In the genomic region with DNA sequence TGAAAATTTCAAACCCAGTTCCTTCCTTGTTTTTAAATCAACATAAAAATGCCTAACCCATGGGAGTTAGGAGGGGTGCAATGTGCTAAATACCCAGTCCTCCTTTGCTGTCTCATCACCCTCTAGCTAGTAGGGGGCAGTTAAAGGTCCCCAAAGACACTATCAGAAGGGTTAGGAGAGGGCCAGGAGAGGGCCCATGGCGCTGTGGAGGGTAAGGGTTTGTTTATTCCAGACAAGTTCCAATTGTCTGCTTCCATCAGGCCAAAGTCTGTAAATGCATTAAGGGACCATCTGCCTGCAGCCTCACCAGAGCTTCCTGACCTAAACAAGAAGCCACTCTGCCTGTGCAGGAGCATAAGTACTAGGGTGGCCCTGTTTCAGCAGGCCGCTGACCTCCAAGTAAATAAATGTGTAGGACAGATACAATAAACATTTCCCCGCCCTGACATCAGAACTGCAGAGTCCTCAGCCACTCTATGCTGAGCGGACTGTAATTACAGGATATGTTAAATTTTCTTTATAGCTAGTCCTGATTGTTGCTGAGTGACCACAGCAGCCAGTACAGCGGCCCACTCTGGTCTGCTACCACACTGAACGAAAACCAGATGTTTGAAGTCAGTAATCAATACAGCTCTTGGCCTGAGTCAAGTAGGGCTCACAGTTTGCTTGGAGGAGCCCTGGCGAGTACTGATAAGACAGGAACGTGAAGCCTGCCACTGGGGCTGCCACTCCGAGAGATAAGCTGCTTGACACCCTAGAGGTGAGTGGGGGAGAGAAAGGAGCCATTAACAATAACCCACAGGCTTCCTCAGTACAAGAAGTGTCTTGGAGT, we compare ENCODE assay signal across 14 mouse cellular contexts.
DNase-seq lines count a peak whose midpoint lies in the region; ATAC-seq and TF ChIP-seq lines count a peak whose summit lies in the region.
"Had no signal": no experiment of that assay in that cellular context is flagged by ENCODE, and none has a peak within 500 bp of the region (broad histone marks: within the 10 kb centered on the region; RNA-seq: fewer than 3 reads in every experiment).

No protein-coding gene starts in this region.

- peak; percentile 94 to 95 for TF ChIP-seq EP300 in MEL (IDR thresholded peaks at IDR 0.05; ENCODE audit: low read depth in 1 of 2, low read length in 2 of 2)
- TF ChIP-seq EP300 in liver, embryonic 14.5 days (IDR thresholded peaks at IDR 0.05; ENCODE audit: low read depth) = peak; percentile 99

- no peaks in the 10 kb centered on the region for H3K36me3 ChIP-seq in heart, embryonic 13.5 days
- H3K36me3 ChIP-seq in MEL (ENCODE audit: control insufficient read depth in 1 of 2, insufficient read depth in 2 of 2, low read length in 2 of 2) = peaks cover 0 to 14% of the 10 kb centered on the region in 2 experiments; a peak in 2 of 4 replicates
- no peaks in the 10 kb centered on the region for H3K36me3 ChIP-seq in embryonic facial prominence, embryonic 11.5 days (replicated peaks; ENCODE audit: control insufficient read depth, insufficient read depth, low read depth, low read length)
- H3K36me3 ChIP-seq in liver, embryonic 14.5 days (replicated peaks; ENCODE audit: control insufficient read depth, insufficient read depth, low read depth) = no peaks in the 10 kb centered on the region
- H3K36me3 ChIP-seq: hindbrain, embryonic 15.5 days had no signal

- ATAC-seq in heart, embryonic 13.5 days (ENCODE audit: extremely low read depth, insufficient number of reproducible peaks, low FRiP score, low TSS enrichment) = peak; percentile 78
- ATAC-seq in embryonic facial prominence, embryonic 11.5 days (replicated peaks; ENCODE audit: insufficient number of reproducible peaks, low FRiP score, low TSS enrichment, low read depth) = peak; percentile 34; the same call in 1 of the 2 replicates
- ATAC-seq in liver, embryonic 14.5 days (ENCODE audit: insufficient read depth) = peak; percentile 95
- ATAC-seq: CD4-positive, CD25-positive, alpha-beta regulatory T cell, adult 4 months had no signal

- H3K9me3 ChIP-seq in heart, embryonic 13.5 days = peaks cover 10% of the 10 kb centered on the region; the same call in 1 of the 2 replicates
- no peaks in the 10 kb centered on the region for H3K9me3 ChIP-seq in MEL (replicated peaks; ENCODE audit: insufficient read depth, low read length)
- H3K9me3 ChIP-seq in embryonic facial prominence, embryonic 11.5 days (replicated peaks; ENCODE audit: control insufficient read depth, low read length) = no peaks in the 10 kb centered on the region
- H3K9me3 ChIP-seq in liver, embryonic 14.5 days (ENCODE audit: control insufficient read depth, low read length) = peaks cover 4% of the 10 kb centered on the region
- H3K9me3 ChIP-seq: hindbrain, embryonic 15.5 days had no signal

- H3K27me3 ChIP-seq in heart, embryonic 13.5 days (replicated peaks) = no peaks in the 10 kb centered on the region
- no peaks in the 10 kb centered on the region for H3K27me3 ChIP-seq in MEL (ENCODE audit: control insufficient read depth in 1 of 2, insufficient read depth in 2 of 2, low read length in 2 of 2)
- H3K27me3 ChIP-seq in embryonic facial prominence, embryonic 11.5 days (ENCODE audit: control insufficient read depth, insufficient read depth, low read length) = no peaks in the 10 kb centered on the region
- no peaks in the 10 kb centered on the region for H3K27me3 ChIP-seq in liver, embryonic 14.5 days (ENCODE audit: control insufficient read depth, insufficient read depth, low read length)
- H3K27me3 ChIP-seq: hindbrain, embryonic 15.5 days had no signal

- TF ChIP-seq RAD21 in MEL (IDR thresholded peaks at IDR 0.05; ENCODE audit: low read depth, low read length) = no peak

- no peak for DNase-seq in heart, adult 8-10 months (ENCODE audit: low spot score)
- DNase-seq in MEL (ENCODE audit: low read depth, low spot score) = peak; percentile 88
- DNase-seq in embryonic facial prominence, embryonic 11.5 days (ENCODE audit: low spot score) = peak; percentile 57
- peak; percentile 91 to 94 (median 94) for DNase-seq in liver, embryonic 14.5 days (ENCODE audit: low read depth in 3 of 3, low spot score in 3 of 3)
- DNase-seq in cerebellum, postnatal 36 days = no peak
- DNase-seq in layer of hippocampus, postnatal 14 days (ENCODE audit: low spot score in 2 of 2) = no peak
- no peak for DNase-seq in thymus, adult 18-20 months
- DNase-seq: cerebellum, adult 2 months; gastrocnemius, adult 2 months; layer of hippocampus, adult 9-11 months had no signal

- no peak overlapping the region for H3K4me2 ChIP-seq in heart, embryonic 13.5 days
- no peak overlapping the region for H3K4me2 ChIP-seq in embryonic facial prominence, embryonic 11.5 days (ENCODE audit: low read depth, low read length)
- peak overlapping the region; percentile 68 for H3K4me2 ChIP-seq in liver, embryonic 14.5 days (ENCODE audit: low read depth)
- H3K4me2 ChIP-seq: hindbrain, embryonic 15.5 days had no signal

- H3K4me1 ChIP-seq in heart, embryonic 13.5 days = peaks cover 14% of the 10 kb centered on the region
- H3K4me1 ChIP-seq in MEL (ENCODE audit: control insufficient read depth in 1 of 2, insufficient read depth in 2 of 2, low read length in 2 of 2) = peaks cover 7 to 13% of the 10 kb centered on the region in 2 experiments
- no peaks in the 10 kb centered on the region for H3K4me1 ChIP-seq in embryonic facial prominence, embryonic 11.5 days (ENCODE audit: control insufficient read depth, insufficient read depth, low read length)
- peaks cover 53 to 57% of the 10 kb centered on the region in 2 experiments for H3K4me1 ChIP-seq in liver, embryonic 14.5 days (replicated peaks; ENCODE audit: control insufficient read depth in 2 of 2, insufficient read depth in 2 of 2, low read length in 1 of 2)
- H3K4me1 ChIP-seq: hindbrain, embryonic 15.5 days had no signal

- peak in 1 of 3 experiments; percentile 8; a peak in 1 of 6 replicates for TF ChIP-seq CTCF in MEL (IDR thresholded peaks at IDR 0.05 in 2 of 3, conservative IDR thresholded peaks at IDR 0.05 in 1 of 3; ENCODE audit: control insufficient read depth in 1 of 3, insufficient read depth in 1 of 3, low read depth in 2 of 3, low read length in 3 of 3, poor library complexity in 1 of 3, severe bottlenecking in 1 of 3)
- TF ChIP-seq CTCF in liver, embryonic 14.5 days (IDR thresholded peaks at IDR 0.05; ENCODE audit: low read depth) = peak; percentile 81

- WGBS in heart, embryonic 13.5 days = 16% methylated on average over 9 of the region's 9 CpGs
- 21% methylated on average over 9 of the region's 9 CpGs for WGBS in embryonic facial prominence, embryonic 11.5 days
- WGBS in liver, embryonic 14.5 days (ENCODE audit: insufficient replicate concordance) = 11% methylated on average over 9 of the region's 9 CpGs

- peak overlapping the region; percentile 54; the same call in 1 of the 2 replicates for H3K9ac ChIP-seq in heart, embryonic 13.5 days
- peak overlapping the region; percentile 8 for H3K9ac ChIP-seq in MEL (ENCODE audit: control insufficient read depth, low read depth, low read length, poor library complexity, severe bottlenecking)
- no peak overlapping the region for H3K9ac ChIP-seq in embryonic facial prominence, embryonic 11.5 days (replicated peaks; ENCODE audit: low read length)
- H3K9ac ChIP-seq in liver, embryonic 14.5 days (replicated peaks) = peak overlapping the region; percentile 78
- H3K9ac ChIP-seq: hindbrain, embryonic 15.5 days had no signal

- no peak for TF ChIP-seq POLR2A in MEL (IDR thresholded peaks at IDR 0.05; ENCODE audit: control insufficient read depth in 1 of 2, insufficient read depth in 1 of 2, low read depth in 1 of 2, low read length in 2 of 2, poor library complexity in 1 of 2)

- H3K27ac ChIP-seq in heart, embryonic 13.5 days (replicated peaks) = peak overlapping the region; percentile 64
- H3K27ac ChIP-seq in MEL (ENCODE audit: control insufficient read depth, low read depth, low read length) = peak overlapping the region; percentile 57
- H3K27ac ChIP-seq in embryonic facial prominence, embryonic 11.5 days (replicated peaks; ENCODE audit: low read depth, low read length) = no peak overlapping the region
- H3K27ac ChIP-seq in liver, embryonic 14.5 days = peak overlapping the region; percentile 100
- H3K27ac ChIP-seq: gastrocnemius, adult 2 months; hindbrain, embryonic 15.5 days had no signal

- no peak overlapping the region for H3K4me3 ChIP-seq in heart, embryonic 13.5 days
- H3K4me3 ChIP-seq in MEL (ENCODE audit: control insufficient read depth in 1 of 2, insufficient read depth in 1 of 2, low read depth in 2 of 2, low read length in 2 of 2) = no peak overlapping the region
- no peak overlapping the region for H3K4me3 ChIP-seq in embryonic facial prominence, embryonic 11.5 days (ENCODE audit: low read depth, low read length)
- peak overlapping the region in 1 of 2 experiments; percentile 18; a peak in 1 of 4 replicates for H3K4me3 ChIP-seq in liver, embryonic 14.5 days (ENCODE audit: insufficient read depth in 1 of 2, low read depth in 2 of 2, low read length in 2 of 2)
- H3K4me3 ChIP-seq: gastrocnemius, adult 2 months; hindbrain, embryonic 15.5 days; megakaryocyte, embryonic 14.5 days had no signal

- H3K79me2 ChIP-seq in MEL (ENCODE audit: control insufficient read depth, insufficient read depth, low read length, poor library complexity) = no peaks in the 10 kb centered on the region

TF ChIP-seq in MEL, 35 proteins besides CTCF, POLR2A, EP300 and RAD21 (continues in another document):
- no peak for TF ChIP-seq KAT2A (conservative IDR thresholded peaks at IDR 0.05; ENCODE audit: low read depth, low read length)
- no peak for TF ChIP-seq CHD2 (IDR thresholded peaks at IDR 0.05; ENCODE audit: low read length)
- no peak for TF ChIP-seq ELF1 (IDR thresholded peaks at IDR 0.05; ENCODE audit: low read depth, low read length)
- TF ChIP-seq ZMIZ1 (IDR thresholded peaks at IDR 0.05; ENCODE audit: low read depth, low read length) = no peak
- TF ChIP-seq POLR2AphosphoS5 (IDR thresholded peaks at IDR 0.05; ENCODE audit: borderline replicate concordance, low read depth, low read length) = no peak
- TF ChIP-seq USF2 (IDR thresholded peaks at IDR 0.05; ENCODE audit: borderline replicate concordance in 1 of 2, insufficient read depth in 1 of 2, low read depth in 1 of 2, low read length in 2 of 2) = no peak
- TF ChIP-seq TCF12 (IDR thresholded peaks at IDR 0.05; ENCODE audit: low read depth, low read length) = peak; percentile 96
- peak; percentile 97 for TF ChIP-seq GATA1 (IDR thresholded peaks at IDR 0.05; ENCODE audit: low read depth, low read length)
- no peak for TF ChIP-seq JUND (IDR thresholded peaks at IDR 0.05; ENCODE audit: low read depth, low read length)
- TF ChIP-seq NELFE (IDR thresholded peaks at IDR 0.05; ENCODE audit: low read depth, low read length) = no peak
- no peak for TF ChIP-seq UBTF (IDR thresholded peaks at IDR 0.05; ENCODE audit: borderline replicate concordance, insufficient read depth, low read depth, low read length)
- TF ChIP-seq GABPA (IDR thresholded peaks at IDR 0.05; ENCODE audit: low read depth, low read length) = no peak
- TF ChIP-seq SIN3A (IDR thresholded peaks at IDR 0.05; ENCODE audit: low read length) = 0 out of 2 replicates have a peak, but pooled peaks have one; percentile 44
- peak; percentile 16; the same call in 1 of the 2 replicates for TF ChIP-seq HCFC1 (IDR thresholded peaks at IDR 0.05; ENCODE audit: low read depth, low read length)

Comparison
In these comparisons a context has a peak if more than half of its experiments do, and no peak if none do; other contexts are left out.
1. ATAC-seq: peak in every context shown above with its lines; median percentile 95 in liver, embryonic 14.5 days; 78 in heart, embryonic 13.5 days; 34 in embryonic facial prominence, embryonic 11.5 days.
2. DNase-seq: peak in MEL (single experiment), embryonic facial prominence, embryonic 11.5 days (single experiment) and liver, embryonic 14.5 days (3 of 3); none in heart, adult 8-10 months (single experiment), cerebellum, postnatal 36 days (0 of 2), layer of hippocampus, postnatal 14 days (0 of 2) and thymus, adult 18-20 months (0 of 2).